In the genomic region with DNA sequence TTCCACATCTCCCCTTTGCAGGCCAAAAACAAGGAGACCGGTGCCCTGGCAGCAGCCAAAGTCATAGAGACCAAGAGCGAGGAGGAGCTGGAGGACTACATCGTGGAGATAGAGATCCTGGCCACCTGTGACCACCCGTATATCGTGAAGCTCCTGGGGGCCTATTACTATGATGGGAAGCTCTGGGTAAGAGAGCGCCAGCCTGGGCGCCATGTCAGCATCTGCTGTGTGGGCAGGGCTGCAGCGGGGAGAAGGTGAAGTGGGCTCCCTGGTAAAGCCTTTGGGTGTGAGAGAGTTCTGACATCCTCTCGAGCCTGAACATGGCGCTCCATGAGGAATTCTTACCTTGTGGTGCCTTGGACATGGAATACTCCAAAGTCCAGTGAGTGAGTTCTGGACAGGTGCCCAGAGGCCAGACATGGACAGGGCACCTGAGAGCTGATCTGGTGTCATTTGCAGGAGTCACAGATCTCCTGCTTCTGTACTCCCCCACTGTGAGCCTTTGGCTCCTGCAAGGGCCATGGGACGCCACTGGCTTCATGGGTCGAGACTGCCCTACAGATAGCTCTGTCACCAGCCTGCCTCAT, we compare ENCODE assay signal across 19 mouse cellular contexts. TPM values are rescaled to one million over a fixed set of nuclear protein-coding genes. Genes with fewer than 3 reads are reported as not detected.
DNase-seq lines count a peak whose midpoint lies in the region; ATAC-seq and TF ChIP-seq lines count a peak whose summit lies in the region.
"Had no signal": no experiment of that assay in that cellular context is flagged by ENCODE, and none has a peak within 500 bp of the region (broad histone marks: within the 10 kb centered on the region; RNA-seq: fewer than 3 reads in every experiment).

No protein-coding gene starts in this region.

- 92% methylated on average over 12 of the region's 12 CpGs for WGBS in intestine, embryonic 16.5 days
- 91% methylated on average over 12 of the region's 12 CpGs for WGBS in intestine, embryonic 15.5 days
- 79% methylated on average over 12 of the region's 12 CpGs for WGBS in liver, embryonic 13.5 days (ENCODE audit: insufficient replicate concordance)
- WGBS in small intestine, adult 2 months = 79% methylated on average over 12 of the region's 12 CpGs
- 93% methylated on average over 12 of the region's 12 CpGs for whole genome bisulfite sequencing in forebrain, embryonic 11.5 days

- H3K9ac ChIP-seq in intestine, embryonic 16.5 days (ENCODE audit: low read depth, low read length) = no peak overlapping the region
- H3K9ac ChIP-seq in intestine, embryonic 15.5 days = no peak overlapping the region
- H3K9ac ChIP-seq in liver, embryonic 13.5 days = no peak overlapping the region
- no peak overlapping the region for H3K9ac ChIP-seq in forebrain, embryonic 11.5 days (ENCODE audit: low read length)
- H3K9ac ChIP-seq: forebrain, embryonic 12.5 days; limb, embryonic 15.5 days had no signal

- peak; percentile 42 for DNase-seq in thymus, postnatal 14 days
- DNase-seq in thymus, postnatal 25 days = no peak
- no peak for DNase-seq in liver, embryonic 13.5 days
- DNase-seq in forebrain, embryonic 11.5 days (ENCODE audit: low spot score) = no peak
- DNase-seq: adrenal gland, postnatal 14 days; cerebellum, adult 11-12 months; gastrocnemius, postnatal 36 days; kidney, adult 18-20 months; kidney, postnatal 14 days; midbrain, embryonic 14.5 days; right cerebral cortex, postnatal 14 days had no signal

- H3K27me3 ChIP-seq in intestine, embryonic 16.5 days (replicated peaks; ENCODE audit: control insufficient read depth, insufficient read depth, low read length) = no peaks in the 10 kb centered on the region
- no peaks in the 10 kb centered on the region for H3K27me3 ChIP-seq in intestine, embryonic 15.5 days (replicated peaks)
- H3K27me3 ChIP-seq in liver, embryonic 13.5 days = no peaks in the 10 kb centered on the region
- H3K27me3 ChIP-seq in small intestine, adult 2 months (ENCODE audit: control insufficient read depth, insufficient read depth, low read length) = no peaks in the 10 kb centered on the region
- no peaks in the 10 kb centered on the region for H3K27me3 ChIP-seq in forebrain, embryonic 11.5 days (ENCODE audit: control insufficient read depth, insufficient read depth, low read length)
- H3K27me3 ChIP-seq: forebrain, embryonic 12.5 days; limb, embryonic 15.5 days had no signal

- TF ChIP-seq POLR2A in small intestine, adult 2 months (IDR thresholded peaks at IDR 0.05; ENCODE audit: low read depth, low read length) = no peak

- H3K4me2 ChIP-seq in intestine, embryonic 16.5 days (ENCODE audit: low read depth, low read length) = 0 out of 2 replicates have a peak overlapping the region, but pooled peaks have one; percentile 16
- no peak overlapping the region for H3K4me2 ChIP-seq in intestine, embryonic 15.5 days (replicated peaks)
- H3K4me2 ChIP-seq in liver, embryonic 13.5 days = no peak overlapping the region
- no peak overlapping the region for H3K4me2 ChIP-seq in forebrain, embryonic 11.5 days (ENCODE audit: low read depth, low read length, severe bottlenecking)
- H3K4me2 ChIP-seq: forebrain, embryonic 12.5 days; limb, embryonic 15.5 days had no signal

- no peak for ATAC-seq in intestine, embryonic 16.5 days
- ATAC-seq in intestine, embryonic 15.5 days = no peak
- ATAC-seq in liver, embryonic 13.5 days (ENCODE audit: low read depth) = 0 out of 2 replicates have a peak, but pooled peaks have one; percentile 14
- no peak for ATAC-seq in forebrain, embryonic 11.5 days (replicated peaks; ENCODE audit: low FRiP score)
- ATAC-seq: hindbrain, embryonic 16.5 days had no signal

- H3K36me3 ChIP-seq in intestine, embryonic 16.5 days (ENCODE audit: control insufficient read depth, insufficient read depth, low read length) = no peaks in the 10 kb centered on the region
- no peaks in the 10 kb centered on the region for H3K36me3 ChIP-seq in intestine, embryonic 15.5 days
- H3K36me3 ChIP-seq in liver, embryonic 13.5 days = peaks cover 3% of the 10 kb centered on the region; the same call in 1 of the 2 replicates
- 0 out of 2 replicates have a peak, but pooled peaks cover 5% of the 10 kb centered on the region for H3K36me3 ChIP-seq in small intestine, adult 2 months (ENCODE audit: control insufficient read depth, insufficient read depth, low read length)
- H3K36me3 ChIP-seq in forebrain, embryonic 11.5 days (ENCODE audit: control insufficient read depth, insufficient read depth, low read length) = no peaks in the 10 kb centered on the region
- H3K36me3 ChIP-seq: forebrain, embryonic 12.5 days; heart, embryonic 10.5 days; limb, embryonic 15.5 days had no signal

- no peak for TF ChIP-seq CTCF in small intestine, adult 2 months (IDR thresholded peaks at IDR 0.05; ENCODE audit: extremely low read depth, insufficient read length, insufficient replicate concordance, low read depth, low read length)

- no peaks in the 10 kb centered on the region for H3K9me3 ChIP-seq in intestine, embryonic 16.5 days (ENCODE audit: control insufficient read depth, low read length)
- no peaks in the 10 kb centered on the region for H3K9me3 ChIP-seq in intestine, embryonic 15.5 days
- H3K9me3 ChIP-seq in liver, embryonic 13.5 days (replicated peaks) = no peaks in the 10 kb centered on the region
- H3K9me3 ChIP-seq in forebrain, embryonic 11.5 days (ENCODE audit: control insufficient read depth, low read length) = no peaks in the 10 kb centered on the region
- H3K9me3 ChIP-seq: forebrain, embryonic 12.5 days; heart, embryonic 10.5 days; limb, embryonic 15.5 days had no signal

- 0 out of 2 replicates have a peak overlapping the region, but pooled peaks have one; percentile 42 for H3K27ac ChIP-seq in intestine, embryonic 16.5 days (ENCODE audit: low read length)
- no peak overlapping the region for H3K27ac ChIP-seq in intestine, embryonic 15.5 days
- 0 out of 2 replicates have a peak overlapping the region, but pooled peaks have one; percentile 18 for H3K27ac ChIP-seq in liver, embryonic 13.5 days
- peak overlapping the region; percentile 95 for H3K27ac ChIP-seq in small intestine, adult 2 months (ENCODE audit: insufficient read depth, low read depth, low read length)
- H3K27ac ChIP-seq in forebrain, embryonic 11.5 days (ENCODE audit: low read depth, low read length) = no peak overlapping the region
- H3K27ac ChIP-seq: forebrain, embryonic 12.5 days; heart, embryonic 10.5 days had no signal

- no peak overlapping the region for H3K4me3 ChIP-seq in intestine, embryonic 16.5 days (ENCODE audit: low read length)
- no peak overlapping the region for H3K4me3 ChIP-seq in intestine, embryonic 15.5 days (replicated peaks)
- H3K4me3 ChIP-seq in liver, embryonic 13.5 days (replicated peaks) = no peak overlapping the region
- peak overlapping the region; percentile 7; the same call in 1 of the 2 replicates for H3K4me3 ChIP-seq in small intestine, adult 2 months (ENCODE audit: low read depth, low read length)
- no peak overlapping the region for H3K4me3 ChIP-seq in forebrain, embryonic 11.5 days (ENCODE audit: low read depth, low read length)
- H3K4me3 ChIP-seq: forebrain, embryonic 12.5 days; heart, embryonic 10.5 days; limb, embryonic 15.5 days had no signal

- peaks cover 45% of the 10 kb centered on the region for H3K4me1 ChIP-seq in intestine, embryonic 16.5 days (ENCODE audit: control insufficient read depth, insufficient read depth, low read length)
- peaks cover 44% of the 10 kb centered on the region for H3K4me1 ChIP-seq in intestine, embryonic 15.5 days (replicated peaks)
- peaks cover 61% of the 10 kb centered on the region for H3K4me1 ChIP-seq in liver, embryonic 13.5 days (replicated peaks)
- peaks cover 55% of the 10 kb centered on the region for H3K4me1 ChIP-seq in small intestine, adult 2 months (ENCODE audit: control insufficient read depth, insufficient read depth, insufficient read length, low read length)
- H3K4me1 ChIP-seq in forebrain, embryonic 11.5 days (replicated peaks; ENCODE audit: control insufficient read depth, insufficient read depth, low read length) = no peaks in the 10 kb centered on the region; the same call in 1 of the 2 replicates

RNA-seq across cellular contexts. Expression of gene Stk10, which starts 22.1 kb away (rescaled TPM):
- 5.2 and 5.7 TPM in 2 replicates for polyA plus RNA-seq in intestine, embryonic 16.5 days (2015; fragmentation: Nextera tagmentation; extraction: Ambion mirVana)
- polyA plus RNA-seq in intestine, embryonic 15.5 days (2015; fragmentation: Nextera tagmentation; extraction: Ambion mirVana) = 3.6 and 4.3 TPM in 2 replicates
- 3.0 and 4.5 TPM in 2 replicates for polyA plus RNA-seq in liver, embryonic 13.5 days (2015; fragmentation: Nextera tagmentation; extraction: Ambion mirVana)
- polyA plus RNA-seq in small intestine, adult 2 months (2012; rRNA removed) = 12.7 and 49.4 TPM in 2 replicates
- polyA plus RNA-seq in forebrain, embryonic 11.5 days (2014; fragmentation: Nextera tagmentation; extraction: Ambion mirVana) = 1.4 and 1.8 TPM in 2 replicates

RNA-seq across cellular contexts. Expression of gene Efcab9, which starts 23.3 kb away (rescaled TPM):
- 0.65 and 0.77 TPM in 2 replicates for polyA plus RNA-seq in intestine, embryonic 16.5 days (2015; fragmentation: Nextera tagmentation; extraction: Ambion mirVana)
- 0.35 and 0.64 TPM in 2 replicates for polyA plus RNA-seq in intestine, embryonic 15.5 days (2015; fragmentation: Nextera tagmentation; extraction: Ambion mirVana)
- 0.46 and 0.74 TPM in 2 replicates for polyA plus RNA-seq in liver, embryonic 13.5 days (2015; fragmentation: Nextera tagmentation; extraction: Ambion mirVana)
- not detected in 2 replicates for polyA plus RNA-seq in small intestine, adult 2 months (2012; rRNA removed)
- 0.29 TPM in 1 of 2 replicates, not detected in the other for polyA plus RNA-seq in forebrain, embryonic 11.5 days (2014; fragmentation: Nextera tagmentation; extraction: Ambion mirVana)
- polyA plus RNA-seq: heart, embryonic 10.5 days; hindbrain, embryonic 16.5 days; limb, embryonic 15.5 days; midbrain, embryonic 14.5 days; neural tube, embryonic 14.5 days had no signal

Comparison
In these comparisons a context has a peak if more than half of its experiments do, and no peak if none do; other contexts are left out.
1. H3K27ac ChIP-seq: peak in intestine, embryonic 16.5 days (single experiment), liver, embryonic 13.5 days (single experiment) and small intestine, adult 2 months (single experiment); none in intestine, embryonic 15.5 days (single experiment) and forebrain, embryonic 11.5 days (single experiment).